Mouse (Mus musculus) MEL (cell line): ENCODE results near the gene Sema6d. TPM values are rescaled to one million over a fixed set of nuclear protein-coding genes. Genes with fewer than 3 reads are reported as not detected.

Source experiments
- DNase-seq: peaks from one replicate; pipeline ENCODE4 v3.0.0; 2011; ENCODE audit warnings: low read depth, low spot score
- H3K27ac ChIP-seq: 2 replicates; pipeline ENCODE4 v1.5.1; 2012; ENCODE audit warnings: low read depth, mild to moderate bottlenecking, control low read depth, low read length, moderate library complexity; ENCODE audit not compliant: control insufficient read depth
- H3K27me3 ChIP-seq, 2 experiments: fragments of 150-350 bp in 1 of 2; sonication (generic) in 1 of 2; 2 replicates each; pipeline ENCODE4 v1.6.1; 2012; ENCODE audit warnings: low read length in 2 of 2, mild to moderate bottlenecking in 2 of 2, improper control_type of control experiment in 1 of 2, moderate library complexity in 1 of 2; ENCODE audit not compliant: insufficient read depth in 2 of 2, control insufficient read depth in 1 of 2
- H3K36me3 ChIP-seq, 2 experiments: 2 replicates each; pipeline ENCODE4 v1.6.1; 2012 to 2014; ENCODE audit warnings: low read length in 2 of 2, improper control_type of control experiment in 1 of 2, inconsistent platforms in 1 of 2, mild to moderate bottlenecking in 1 of 2; ENCODE audit not compliant: insufficient read depth in 2 of 2, control insufficient read depth in 1 of 2
- H3K4me1 ChIP-seq, 2 experiments: fragments of 150-350 bp in 1 of 2; sonication (generic) in 1 of 2; 2 replicates each; pipeline ENCODE4 v1.6.1; 2012; ENCODE audit warnings: low read length in 2 of 2, improper control_type of control experiment in 1 of 2, mild to moderate bottlenecking in 1 of 2; ENCODE audit not compliant: insufficient read depth in 2 of 2, control insufficient read depth in 1 of 2
- H3K4me3 ChIP-seq, 2 experiments: fragments of 150-350 bp in 1 of 2; sonication (generic) in 1 of 2; 2 replicates each; pipeline ENCODE4 v1.5.1; 2012; ENCODE audit warnings: low read depth in 2 of 2, low read length in 2 of 2, mild to moderate bottlenecking in 2 of 2, moderate library complexity in 2 of 2, control low read depth in 1 of 2, improper control_type of control experiment in 1 of 2; ENCODE audit not compliant: control insufficient read depth in 1 of 2, insufficient read depth in 1 of 2
- H3K79me2 ChIP-seq: 2 replicates; pipeline ENCODE4 v1.6.1; 2012; ENCODE audit warnings: mild to moderate bottlenecking, low read length, moderate library complexity; ENCODE audit not compliant: control insufficient read depth, poor library complexity, insufficient read depth
- H3K9ac ChIP-seq: 2 replicates; pipeline ENCODE4 v1.6.1; 2012; ENCODE audit warnings: low read depth, mild to moderate bottlenecking, control low read depth, low read length, moderate library complexity; ENCODE audit not compliant: control insufficient read depth, poor library complexity, severe bottlenecking
- H3K9me3 ChIP-seq: fragments of 150-350 bp; sonication (generic); replicated peaks from 2 replicates; pipeline ENCODE4 v1.6.1; 2012; ENCODE audit warnings: mild to moderate bottlenecking, low read length, improper control_type of control experiment, moderate library complexity; ENCODE audit not compliant: insufficient read depth
- BHLHE40 ChIP-seq: IDR thresholded peaks from 2 replicates; pipeline ENCODE4 v1.6.1; 2012; ENCODE audit warnings: low read depth, mild to moderate bottlenecking, inconsistent platforms, low read length, improper control_type of control experiment, borderline replicate concordance
- CTCF ChIP-seq, 3 experiments: IDR thresholded peaks in 2 of 3; conservative IDR thresholded peaks in 1 of 3; 2 replicates each; pipeline ENCODE4 v1.5.1; 2011 to 2012; ENCODE audit warnings: low read length in 3 of 3, low read depth in 2 of 3, mild to moderate bottlenecking in 2 of 3, improper control_type of control experiment in 1 of 3, inconsistent platforms in 1 of 3, mixed read lengths in 1 of 3, moderate library complexity in 1 of 3; ENCODE audit not compliant: control insufficient read depth in 1 of 3, insufficient read depth in 1 of 3, poor library complexity in 1 of 3, severe bottlenecking in 1 of 3
- E2F4 ChIP-seq: IDR thresholded peaks from 2 replicates; pipeline ENCODE4 v1.6.1; 2011; ENCODE audit warnings: low read depth, low read length, improper control_type of control experiment, borderline replicate concordance
- ELF1 ChIP-seq: IDR thresholded peaks from 2 replicates; pipeline ENCODE4 v1.6.1; 2014; ENCODE audit warnings: low read depth, mild to moderate bottlenecking, inconsistent platforms, low read length, improper control_type of control experiment, moderate library complexity
- ETS1 ChIP-seq: IDR thresholded peaks from 2 replicates; pipeline ENCODE4 v1.6.1; 2012; ENCODE audit warnings: low read depth, mild to moderate bottlenecking, inconsistent platforms, low read length, improper control_type of control experiment, moderate library complexity
- GABPA ChIP-seq: IDR thresholded peaks from 2 replicates; pipeline ENCODE4 v1.6.1; 2012; ENCODE audit warnings: low read depth, mild to moderate bottlenecking, inconsistent platforms, low read length, improper control_type of control experiment, moderate library complexity
- HCFC1 ChIP-seq: IDR thresholded peaks from 2 replicates; pipeline ENCODE4 v1.6.1; 2012; ENCODE audit warnings: low read depth, mild to moderate bottlenecking, inconsistent platforms, low read length, improper control_type of control experiment, moderate library complexity
- JUND ChIP-seq: IDR thresholded peaks from 2 replicates; pipeline ENCODE4 v1.6.1; 2011; ENCODE audit warnings: low read depth, mild to moderate bottlenecking, improper control_type of control experiment, low read length
- MAX ChIP-seq: IDR thresholded peaks from 2 replicates; pipeline ENCODE4 v1.6.1; 2011; ENCODE audit warnings: low read length, improper control_type of control experiment
- MAZ ChIP-seq: IDR thresholded peaks from 2 replicates; pipeline ENCODE4 v1.6.1; 2012; ENCODE audit warnings: low read depth, mild to moderate bottlenecking, inconsistent platforms, low read length, improper control_type of control experiment
- MEF2A ChIP-seq: IDR thresholded peaks from 2 replicates; pipeline ENCODE4 v1.6.1; 2014; ENCODE audit warnings: low read depth, mild to moderate bottlenecking, inconsistent platforms, low read length, improper control_type of control experiment; ENCODE audit not compliant: poor library complexity, insufficient replicate concordance, severe bottlenecking; ENCODE audit errors: extremely low read depth
- MXI1 ChIP-seq: IDR thresholded peaks from 2 replicates; pipeline ENCODE4 v1.6.1; 2011; ENCODE audit warnings: mild to moderate bottlenecking, low read depth, low read length, improper control_type of control experiment
- MYC ChIP-seq: IDR thresholded peaks from 2 replicates; pipeline ENCODE4 v1.6.1; 2011; ENCODE audit warnings: low read depth, mild to moderate bottlenecking, low read length, improper control_type of control experiment, moderate library complexity
- POLR2A ChIP-seq, 2 experiments: IDR thresholded peaks; 2 replicates each; pipeline ENCODE4 v1.6.1; 2011 to 2012; ENCODE audit warnings: low read length in 2 of 2, mild to moderate bottlenecking in 2 of 2, control low read depth in 1 of 2, improper control_type of control experiment in 1 of 2, low read depth in 1 of 2, moderate library complexity in 1 of 2; ENCODE audit not compliant: control insufficient read depth in 1 of 2, insufficient read depth in 1 of 2, poor library complexity in 1 of 2
- POLR2AphosphoS2 ChIP-seq: IDR thresholded peaks from 2 replicates; pipeline ENCODE4 v1.6.1; 2011; ENCODE audit warnings: low read length, improper control_type of control experiment
- RAD21 ChIP-seq: IDR thresholded peaks from 2 replicates; pipeline ENCODE4 v1.6.1; 2011; ENCODE audit warnings: mild to moderate bottlenecking, low read depth, low read length, improper control_type of control experiment
- SIN3A ChIP-seq: IDR thresholded peaks from 2 replicates; pipeline ENCODE4 v1.6.1; 2012; ENCODE audit warnings: low read length, improper control_type of control experiment, inconsistent platforms
- TBP ChIP-seq: IDR thresholded peaks from 2 replicates; pipeline ENCODE4 v1.8.0; 2011; ENCODE audit warnings: low read depth, low read length, improper control_type of control experiment
- TCF12 ChIP-seq: IDR thresholded peaks from 2 replicates; pipeline ENCODE4 v1.6.1; 2014; ENCODE audit warnings: low read depth, mild to moderate bottlenecking, inconsistent platforms, low read length, improper control_type of control experiment, moderate library complexity
- UBTF ChIP-seq: IDR thresholded peaks from 2 replicates; pipeline ENCODE4 v1.6.1; 2012; ENCODE audit warnings: low read depth, mild to moderate bottlenecking, inconsistent platforms, low read length, improper control_type of control experiment, moderate library complexity, borderline replicate concordance; ENCODE audit not compliant: insufficient read depth
- USF1 ChIP-seq: IDR thresholded peaks from 2 replicates; pipeline ENCODE4 v1.6.1; 2014; ENCODE audit warnings: low read depth, mild to moderate bottlenecking, inconsistent platforms, low read length, improper control_type of control experiment, moderate library complexity
- USF2 ChIP-seq, 2 experiments: IDR thresholded peaks; 2 replicates each; pipeline ENCODE4 v1.6.1; 2011 to 2012; ENCODE audit warnings: improper control_type of control experiment in 2 of 2, low read length in 2 of 2, borderline replicate concordance in 1 of 2, inconsistent platforms in 1 of 2, low read depth in 1 of 2, mild to moderate bottlenecking in 1 of 2; ENCODE audit not compliant: insufficient read depth in 1 of 2
- ZMIZ1 ChIP-seq: IDR thresholded peaks from 2 replicates; pipeline ENCODE4 v1.6.1; 2012; ENCODE audit warnings: low read depth, mild to moderate bottlenecking, inconsistent platforms, low read length, improper control_type of control experiment, moderate library complexity
- ZNF384 ChIP-seq: IDR thresholded peaks from 2 replicates; pipeline ENCODE4 v1.6.1; 2012; ENCODE audit warnings: low read depth, mild to moderate bottlenecking, inconsistent platforms, low read length, improper control_type of control experiment
- polyA plus RNA-seq, 2 experiments: library from polyadenylated mRNA; stranded (reverse) in 1 of 2; unstranded in 1 of 2; fragments of >175 nt in 1 of 2; fragments of >200 nt in 1 of 2; gene quantifications; 2 replicates each; pipeline versions ENCODE4 v1.2.1 to v1.2.4; 2012; ENCODE audit warnings: low replicate concordance in 2 of 2, low read depth in 1 of 2; ENCODE audit not compliant: insufficient read length in 2 of 2, insufficient read depth in 1 of 2, missing spikeins in 1 of 2
- total RNA-seq: library from RNA; depleted of rRNA; stranded (reverse); fragments of 300-350 nt; gene quantifications from 2 replicates; pipeline ENCODE4 v1.2.3, GENCODE M21; 2012

The Sema6d gene
- total and polyA plus RNA-seq, 3 experiments: not detected

DNA sequence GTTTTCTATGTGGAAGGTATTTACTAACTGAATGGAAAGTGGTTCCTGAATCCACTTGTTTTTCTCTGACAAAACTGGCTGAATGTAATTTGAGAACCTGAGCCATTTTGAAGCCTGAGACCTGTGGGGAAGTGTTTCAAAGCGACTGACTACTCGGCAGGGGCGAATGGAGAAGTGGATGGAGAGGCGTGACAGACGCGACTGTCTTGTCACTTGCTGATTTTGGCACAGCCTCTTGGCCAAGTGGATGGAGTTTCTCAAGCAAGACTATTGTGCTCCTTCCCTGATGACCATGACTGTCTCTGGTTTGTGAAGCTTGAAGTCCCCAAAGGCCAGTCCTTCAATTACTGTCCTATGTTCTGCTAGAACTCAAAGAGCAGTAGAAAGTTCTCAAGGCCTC lies 530.7 kb downstream of the Sema6d start:
- no peak overlapping the region for H3K27ac ChIP-seq
- no peak overlapping the region for H3K9ac ChIP-seq
- no peaks in the 10 kb centered on the region for H3K27me3 ChIP-seq
- no peak overlapping the region for H3K4me3 ChIP-seq
- H3K79me2 ChIP-seq: no peaks in the 10 kb centered on the region
- no peak for DNase-seq
- no peaks in the 10 kb centered on the region for H3K4me1 ChIP-seq
- H3K9me3 ChIP-seq: no peaks in the 10 kb centered on the region
- H3K36me3 ChIP-seq: no peaks in the 10 kb centered on the region
- no peak for TF ChIP-seq SIN3A
- no peak for TF ChIP-seq USF1
- TF ChIP-seq ETS1: no peak
- TF ChIP-seq E2F4: no peak
- no peak for TF ChIP-seq ELF1
- TF ChIP-seq MYC: no peak
- no peak for TF ChIP-seq BHLHE40
- TF ChIP-seq MEF2A: no peak
- TF ChIP-seq ZMIZ1: no peak

DNA sequence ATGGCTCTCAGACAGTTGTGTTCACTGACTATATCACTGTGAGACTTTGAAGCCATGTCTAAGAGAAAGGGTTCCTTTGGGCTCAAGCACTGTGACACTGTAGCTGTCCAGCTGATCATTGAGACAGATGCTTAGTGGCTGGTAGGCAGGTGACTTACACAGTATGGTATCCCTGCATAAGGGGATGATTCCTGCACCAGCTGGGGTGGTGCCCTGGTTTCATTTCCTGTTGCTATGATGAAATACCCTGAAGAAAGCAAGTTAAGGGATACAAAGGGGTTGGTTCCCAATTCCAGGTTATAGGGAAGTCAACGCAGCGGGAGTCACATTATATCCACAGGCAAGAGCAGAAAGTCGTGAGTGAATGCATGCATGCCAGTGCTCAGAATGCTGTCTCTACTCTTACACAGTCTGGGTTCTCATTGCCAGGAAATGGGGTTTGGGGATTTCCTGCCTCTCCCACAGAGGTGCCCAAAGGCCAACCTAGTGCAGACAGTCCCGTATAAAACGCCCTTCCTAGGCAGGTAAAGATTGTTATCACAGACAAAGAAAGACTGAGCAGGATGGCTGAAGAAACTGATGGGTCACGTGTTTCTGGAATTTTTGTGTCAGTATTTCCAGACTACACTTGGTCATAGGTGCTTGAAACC lies 532.3 kb downstream of the Sema6d start:
- H3K27me3 ChIP-seq: no peaks in the 10 kb centered on the region
- H3K36me3 ChIP-seq: no peaks in the 10 kb centered on the region
- no peak for DNase-seq
- no peaks in the 10 kb centered on the region for H3K79me2 ChIP-seq
- no peak overlapping the region for H3K27ac ChIP-seq
- H3K9me3 ChIP-seq: no peaks in the 10 kb centered on the region
- H3K9ac ChIP-seq: no peak overlapping the region
- H3K4me1 ChIP-seq: no peaks in the 10 kb centered on the region
- H3K4me3 ChIP-seq: no peak overlapping the region
- TF ChIP-seq ZNF384: no peak
- no peak for TF ChIP-seq POLR2A (IDR thresholded peaks at IDR 0.05; ENCODE audit: control insufficient read depth in 1 of 2, insufficient read depth in 1 of 2, low read depth in 1 of 2, low read length in 2 of 2, poor library complexity in 1 of 2)
- TF ChIP-seq GABPA: no peak

DNA sequence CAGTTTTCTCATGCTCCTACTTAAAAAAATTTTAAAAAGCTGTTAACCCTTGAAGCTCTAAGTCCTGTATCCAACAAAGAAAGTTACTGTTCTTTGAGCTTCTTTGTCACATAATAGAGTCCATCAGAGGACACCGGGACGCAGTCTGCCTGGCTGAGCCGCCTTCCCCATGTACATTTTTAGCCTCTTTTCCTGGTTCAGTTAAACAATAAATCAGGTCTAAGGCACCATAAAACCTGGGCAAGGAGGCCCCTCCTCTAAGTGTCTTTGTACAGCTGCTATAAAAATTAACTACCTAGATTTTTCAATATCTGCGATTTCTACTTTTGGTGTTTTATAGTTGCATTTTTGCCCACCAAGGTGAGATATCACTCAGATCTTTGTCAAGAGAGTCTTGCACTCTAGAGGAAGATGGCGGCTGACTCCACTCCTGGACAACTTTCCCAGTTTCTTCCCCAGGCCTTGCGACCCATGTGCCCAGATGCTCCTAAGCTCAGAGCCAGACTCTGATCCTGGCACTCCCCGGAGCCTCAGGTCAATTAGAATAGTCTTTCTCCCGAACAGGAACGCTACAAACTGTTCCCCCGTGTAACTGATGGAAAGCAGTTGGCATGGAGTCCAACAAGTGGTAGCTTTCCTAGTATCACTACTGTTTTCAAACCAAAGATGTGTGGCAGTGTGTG lies 534.6 kb downstream of the Sema6d start:
- no peaks in the 10 kb centered on the region for H3K36me3 ChIP-seq
- no peaks in the 10 kb centered on the region for H3K79me2 ChIP-seq
- no peaks in the 10 kb centered on the region for H3K4me1 ChIP-seq
- no peak overlapping the region for H3K4me3 ChIP-seq
- no peaks in the 10 kb centered on the region for H3K27me3 ChIP-seq
- H3K9ac ChIP-seq: no peak overlapping the region
- no peaks in the 10 kb centered on the region for H3K9me3 ChIP-seq
- DNase-seq: no peak
- no peak overlapping the region for H3K27ac ChIP-seq
- TF ChIP-seq TCF12: no peak
- no peak for TF ChIP-seq CTCF (IDR thresholded peaks at IDR 0.05 in 2 of 3, conservative IDR thresholded peaks at IDR 0.05 in 1 of 3; ENCODE audit: control insufficient read depth in 1 of 3, insufficient read depth in 1 of 3, low read depth in 2 of 3, low read length in 3 of 3, poor library complexity in 1 of 3, severe bottlenecking in 1 of 3)
- TF ChIP-seq E2F4: no peak
- TF ChIP-seq JUND: no peak
- no peak for TF ChIP-seq MEF2A
- TF ChIP-seq USF1: no peak
- no peak for TF ChIP-seq MAZ
- TF ChIP-seq TBP: no peak
- no peak for TF ChIP-seq UBTF
- no peak for TF ChIP-seq MAX
- TF ChIP-seq USF2 (IDR thresholded peaks at IDR 0.05; ENCODE audit: borderline replicate concordance in 1 of 2, insufficient read depth in 1 of 2, low read depth in 1 of 2, low read length in 2 of 2): no peak
- TF ChIP-seq POLR2AphosphoS2: no peak
- TF ChIP-seq RAD21: no peak
- no peak for TF ChIP-seq MXI1
- TF ChIP-seq ETS1: no peak
- no peak for TF ChIP-seq HCFC1
